Mouse (Mus musculus): ENCODE data around the gene Zdhhc18. TPM values are rescaled to one million over a fixed set of nuclear protein-coding genes. Genes with fewer than 3 reads are reported as not detected.

Zdhhc18 gene
- polyA plus RNA-seq, 1 experiment = 43.8 TPM

DNA sequence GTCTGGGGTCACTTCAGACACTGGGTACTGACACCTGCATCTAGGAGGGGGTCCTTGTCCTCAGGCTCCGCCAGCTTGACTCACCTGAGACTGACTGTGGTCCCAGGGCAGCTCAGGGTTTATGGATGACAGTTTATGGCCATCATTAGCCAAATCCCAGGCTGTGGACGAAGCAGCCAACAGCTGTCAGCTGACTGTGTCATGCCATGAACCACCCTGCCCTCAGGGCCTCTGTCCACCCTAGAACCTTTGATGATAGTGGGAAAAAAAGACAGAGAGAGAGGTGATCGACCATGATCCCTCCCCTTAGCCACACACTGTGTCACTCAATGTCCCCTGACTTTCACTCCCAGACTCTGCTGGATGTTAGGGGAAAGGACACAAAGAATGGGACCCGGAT is 88.3 kb downstream of the Zdhhc18 start:
- Histone ChIP-seq H3K9me3 (replicated peaks; ENCODE audit: control insufficient read depth, insufficient read depth, low read length, poor library complexity, severe bottlenecking) (no peaks in the 10 kb centered on the region), H3K27ac (ENCODE audit: insufficient read depth, low read length) (no peak overlapping the region)

DNA sequence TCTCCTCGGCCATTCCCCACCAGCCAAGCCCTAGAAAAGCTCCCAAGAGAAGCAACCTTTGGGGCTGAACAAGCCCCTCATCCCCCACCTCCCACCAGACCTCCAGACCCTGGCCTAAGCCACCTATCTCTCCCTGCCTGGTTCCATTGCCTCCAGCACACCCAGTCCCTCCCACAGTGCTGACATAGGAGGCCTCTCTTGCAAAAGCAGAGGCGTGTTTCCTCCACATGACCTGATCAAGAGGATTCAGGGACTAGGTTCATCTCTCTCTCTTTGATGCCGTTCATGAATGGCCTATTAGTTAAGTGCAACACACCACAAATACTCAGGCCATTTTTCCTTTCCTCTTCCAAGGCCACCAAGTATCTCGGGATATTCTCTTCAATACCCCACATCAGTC is 90.1 kb downstream of the Zdhhc18 start:
- Histone ChIP-seq H3K9me3 (replicated peaks; ENCODE audit: control insufficient read depth, insufficient read depth, low read length, poor library complexity, severe bottlenecking) (no peaks in the 10 kb centered on the region), H3K36me3 (ENCODE audit: control insufficient read depth, insufficient read depth, low read length, poor library complexity, severe bottlenecking) (no peaks in the 10 kb centered on the region), H3K9ac (ENCODE audit: low read depth, poor library complexity, severe bottlenecking) (no peak overlapping the region), H3K27ac (ENCODE audit: insufficient read depth, low read length) (no peak overlapping the region), H3K4me3 (ENCODE audit: low read depth, low read length) (no peak overlapping the region), H3K4me1 (ENCODE audit: control insufficient read depth, insufficient read depth, low read length) (peaks cover 2% of the 10 kb centered on the region), H3K27me3 (ENCODE audit: control insufficient read depth, insufficient read depth, low read length, poor library complexity, severe bottlenecking) (no peaks in the 10 kb centered on the region)
- no peak for TF ChIP-seq EP300 (IDR thresholded peaks at IDR 0.05; ENCODE audit: insufficient read depth, low read depth, low read length)
- no peak for TF ChIP-seq POLR2A (IDR thresholded peaks at IDR 0.05; ENCODE audit: insufficient read depth, low read length)
- TF ChIP-seq CTCF (IDR thresholded peaks at IDR 0.05; ENCODE audit: low read depth, low read length) = no peak

More for the DNA sequence above, 88.3 kb downstream of the Zdhhc18 start:
- Histone ChIP-seq H3K9ac (ENCODE audit: low read depth, poor library complexity, severe bottlenecking) (no peak overlapping the region), H3K4me3 (ENCODE audit: low read depth, low read length) (no peak overlapping the region), H3K27me3 (ENCODE audit: control insufficient read depth, insufficient read depth, low read length, poor library complexity, severe bottlenecking) (no peaks in the 10 kb centered on the region), H3K36me3 (ENCODE audit: control insufficient read depth, insufficient read depth, low read length, poor library complexity, severe bottlenecking) (no peaks in the 10 kb centered on the region), H3K4me1 (ENCODE audit: control insufficient read depth, insufficient read depth, low read length) (peaks cover 2% of the 10 kb centered on the region)
- TF ChIP-seq EP300 (IDR thresholded peaks at IDR 0.05; ENCODE audit: insufficient read depth, low read depth, low read length) = no peak
- no peak for TF ChIP-seq CTCF (IDR thresholded peaks at IDR 0.05; ENCODE audit: low read depth, low read length)
- no peak for TF ChIP-seq POLR2A (IDR thresholded peaks at IDR 0.05; ENCODE audit: insufficient read depth, low read length)

DNA sequence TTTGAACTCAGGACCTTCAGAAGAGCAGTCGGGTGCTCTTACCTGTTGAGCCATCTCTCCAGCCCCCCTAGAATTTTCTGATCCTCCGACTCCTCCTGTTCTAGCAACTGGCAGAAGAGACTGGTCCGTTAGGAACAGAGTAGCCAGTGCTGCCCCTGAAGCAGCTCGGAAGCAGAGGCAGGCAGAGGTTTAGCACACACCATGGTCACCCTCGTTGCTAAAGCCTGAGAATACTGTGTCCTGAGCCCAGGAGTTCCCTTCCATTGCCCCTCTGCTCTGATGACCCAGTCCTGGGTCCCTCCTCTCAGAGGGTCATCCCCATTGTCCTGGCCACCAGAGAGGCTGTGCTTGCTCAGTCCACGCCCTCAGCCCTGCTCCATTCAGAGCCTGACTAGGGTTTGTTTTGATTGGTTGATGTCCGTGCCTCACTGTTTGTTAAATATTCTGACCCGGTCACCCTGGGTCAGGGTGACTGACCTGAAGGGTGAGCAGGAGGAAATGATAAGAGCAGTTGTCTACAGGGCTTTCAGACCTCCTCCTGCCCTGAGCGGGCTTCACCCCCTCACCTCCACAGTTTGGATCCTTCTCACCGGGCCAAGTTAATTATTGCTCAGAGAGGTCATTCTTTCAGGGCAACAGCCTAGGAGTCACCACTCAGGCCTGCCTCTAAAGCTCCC is 92.8 kb downstream of the Zdhhc18 start:
- H3K27me3 ChIP-seq (ENCODE audit: control insufficient read depth, insufficient read depth, low read length, poor library complexity, severe bottlenecking) = no peaks in the 10 kb centered on the region
- H3K27ac ChIP-seq (ENCODE audit: insufficient read depth, low read length) = no peak overlapping the region
- no peaks in the 10 kb centered on the region for H3K36me3 ChIP-seq (ENCODE audit: control insufficient read depth, insufficient read depth, low read length, poor library complexity, severe bottlenecking)
- H3K4me3 ChIP-seq (ENCODE audit: low read depth, low read length) = no peak overlapping the region
- H3K9ac ChIP-seq (ENCODE audit: low read depth, poor library complexity, severe bottlenecking) = no peak overlapping the region
- TF ChIP-seq POLR2A (IDR thresholded peaks at IDR 0.05; ENCODE audit: insufficient read depth, low read length) = no peak
- no peak for TF ChIP-seq EP300 (IDR thresholded peaks at IDR 0.05; ENCODE audit: insufficient read depth, low read depth, low read length)
- TF ChIP-seq CTCF (IDR thresholded peaks at IDR 0.05; ENCODE audit: low read depth, low read length) = no peak
- H3K9me3 ChIP-seq (replicated peaks; ENCODE audit: control insufficient read depth, insufficient read depth, low read length, poor library complexity, severe bottlenecking) = no peaks in the 10 kb centered on the region
- no peaks in the 10 kb centered on the region for H3K4me1 ChIP-seq (ENCODE audit: control insufficient read depth, insufficient read depth, low read length)

Other genes with a start within 250 kb of the Zdhhc18 start
- gene Tent5b, start 170.0 kb downstream of the Zdhhc18 start, polyA plus RNA-seq (2011; ENCODE audit: insufficient read depth, insufficient read length, low read depth, missing spikeins) = 10.9 and 12.4 TPM in 2 replicates
- 10.4 and 13.6 TPM in 2 replicates for gene Trnp1, start 151.6 kb downstream of the Zdhhc18 start, polyA plus RNA-seq (2011; ENCODE audit: insufficient read depth, insufficient read length, low read depth, missing spikeins)
- 10.2 and 13.2 TPM in 2 replicates for gene Kdf1, start 131.2 kb downstream of the Zdhhc18 start, polyA plus RNA-seq (2011; ENCODE audit: insufficient read depth, insufficient read length, low read depth, missing spikeins)
- 274 and 303 TPM in 2 replicates for gene Nudc, start 104.2 kb downstream of the Zdhhc18 start, polyA plus RNA-seq (2011; ENCODE audit: insufficient read depth, insufficient read length, low read depth, missing spikeins)
- not detected in 2 replicates for gene Nr0b2, start 96.8 kb downstream of the Zdhhc18 start, polyA plus RNA-seq (2011; ENCODE audit: insufficient read depth, insufficient read length, low read depth, missing spikeins)
- 3.9 and 7.9 TPM in 2 replicates for gene Gpatch3, start 75.4 kb downstream of the Zdhhc18 start, polyA plus RNA-seq (2011; ENCODE audit: insufficient read depth, insufficient read length, low read depth, missing spikeins)
- 22.2 and 24.3 TPM in 2 replicates for gene Gpn2, start 65.8 kb downstream of the Zdhhc18 start, polyA plus RNA-seq (2011; ENCODE audit: insufficient read depth, insufficient read length, low read depth, missing spikeins)
- 250 and 292 TPM in 2 replicates for gene Sfn, start 48.0 kb downstream of the Zdhhc18 start, polyA plus RNA-seq (2011; ENCODE audit: insufficient read depth, insufficient read length, low read depth, missing spikeins)
- 12.8 and 15.2 TPM in 2 replicates for gene Pigv, start 22.5 kb upstream of the Zdhhc18 start, polyA plus RNA-seq (2011; ENCODE audit: insufficient read depth, insufficient read length, low read depth, missing spikeins)
- 119 and 123 TPM in 2 replicates for gene Arid1a, start 106.6 kb upstream of the Zdhhc18 start, polyA plus RNA-seq (2011; ENCODE audit: insufficient read depth, insufficient read length, low read depth, missing spikeins)
- 73.2 and 86.4 TPM in 2 replicates for gene Rps6ka1, start 237.6 kb upstream of the Zdhhc18 start, polyA plus RNA-seq (2011; ENCODE audit: insufficient read depth, insufficient read length, low read depth, missing spikeins)

Measured in ES-Bruce4 (cell line).